Mouse (Mus musculus) CH12.LX (cell line): ENCODE data around the gene Islr. TPM values are rescaled to one million over a fixed set of nuclear protein-coding genes. Genes with fewer than 3 reads are reported as not detected.

Experiments
- DNase-seq: peaks from one replicate; pipeline ENCODE4 v3.0.0-alpha.2; 2013; ENCODE audit errors: extremely low read depth
- H3K27ac ChIP-seq: 2 replicates; pipeline ENCODE4 v1.5.1; 2012; ENCODE audit warnings: low read depth, mild to moderate bottlenecking, control low read depth, moderate library complexity; ENCODE audit not compliant: insufficient read depth
- H3K27me3 ChIP-seq: replicated peaks from 2 replicates; pipeline ENCODE3; 2012; ENCODE audit warnings: inconsistent platforms
- H3K36me3 ChIP-seq, 2 experiments: replicated peaks in 1 of 2; 2 replicates each; pipeline versions ENCODE3 to v1.6.1; 2012; ENCODE audit warnings: inconsistent platforms in 1 of 2, low read length in 1 of 2, mild to moderate bottlenecking in 1 of 2, mixed read lengths in 1 of 2, moderate library complexity in 1 of 2; ENCODE audit not compliant: control insufficient read depth in 1 of 2, insufficient read depth in 1 of 2
- H3K4me1 ChIP-seq, 2 experiments: 2 replicates each; pipeline ENCODE4 v1.6.1; 2012; ENCODE audit warnings: inconsistent platforms in 1 of 2, moderate library complexity in 1 of 2; ENCODE audit not compliant: insufficient read depth in 2 of 2, control insufficient read depth in 1 of 2
- H3K4me2 ChIP-seq: 2 replicates; pipeline ENCODE4 v1.6.1; 2012; ENCODE audit warnings: low read depth, mild to moderate bottlenecking, control low read depth; ENCODE audit not compliant: poor library complexity, insufficient read depth, severe bottlenecking
- H3K4me3 ChIP-seq, 3 experiments: fragments of 150-350 bp in 1 of 3; sonication (generic) in 1 of 3; replicated peaks in 1 of 3; 2 replicates each; pipeline versions ENCODE3 to v1.5.1; 2011 to 2012; ENCODE audit warnings: low read depth in 2 of 3, low read length in 2 of 3, mild to moderate bottlenecking in 2 of 3, moderate library complexity in 2 of 3, control low read depth in 1 of 3, improper control_type of control experiment in 1 of 3, inconsistent platforms in 1 of 3, mixed read lengths in 1 of 3; ENCODE audit not compliant: poor library complexity in 1 of 3
- H3K79me2 ChIP-seq: replicated peaks from 2 replicates; pipeline ENCODE4 v1.6.1; 2012; ENCODE audit warnings: mild to moderate bottlenecking, moderate library complexity; ENCODE audit not compliant: control insufficient read depth, poor library complexity, insufficient read depth, severe bottlenecking; ENCODE audit errors: extremely low read depth
- H3K9ac ChIP-seq: 2 replicates; pipeline ENCODE4 v1.6.1; 2012; ENCODE audit warnings: low read depth, mild to moderate bottlenecking, control low read depth, moderate library complexity; ENCODE audit not compliant: insufficient read depth
- H3K9me3 ChIP-seq: replicated peaks from 2 replicates; pipeline ENCODE3; 2012; ENCODE audit warnings: low read length, inconsistent platforms, mixed read lengths
- CTCF ChIP-seq, 2 experiments: IDR thresholded peaks in 1 of 2; conservative IDR thresholded peaks in 1 of 2; 2 replicates each; pipeline ENCODE4 v1.5.1; 2011 to 2012; ENCODE audit warnings: low read depth in 2 of 2, low read length in 2 of 2, improper control_type of control experiment in 1 of 2, inconsistent platforms in 1 of 2, mild to moderate bottlenecking in 1 of 2, moderate library complexity in 1 of 2
- ELF1 ChIP-seq: IDR thresholded peaks from 2 replicates; pipeline ENCODE4 v1.6.1; 2014; ENCODE audit warnings: low read depth, mild to moderate bottlenecking, inconsistent platforms, low read length, improper control_type of control experiment
- EP300 ChIP-seq: IDR thresholded peaks from 2 replicates; pipeline ENCODE4 v1.6.1; 2011; ENCODE audit warnings: low read length, improper control_type of control experiment
- GABPA ChIP-seq: IDR thresholded peaks from 2 replicates; pipeline ENCODE4 v1.6.1; 2012; ENCODE audit warnings: low read depth, low read length, improper control_type of control experiment, inconsistent platforms; ENCODE audit not compliant: insufficient replicate concordance
- IRF4 ChIP-seq: IDR thresholded peaks from 2 replicates; pipeline ENCODE4 v1.6.1; 2014; ENCODE audit warnings: low read depth, mild to moderate bottlenecking, inconsistent platforms, low read length, improper control_type of control experiment
- JUND ChIP-seq: conservative IDR thresholded peaks from 2 replicates; pipeline ENCODE4 v1.6.1; 2011; ENCODE audit warnings: low read depth, low read length, improper control_type of control experiment
- MAFK ChIP-seq: IDR thresholded peaks from 2 replicates; pipeline ENCODE4 v1.6.1; 2011; ENCODE audit warnings: low read length, improper control_type of control experiment; ENCODE audit not compliant: insufficient replicate concordance
- MXI1 ChIP-seq: IDR thresholded peaks from 2 replicates; pipeline ENCODE4 v1.6.1; 2011; ENCODE audit warnings: mild to moderate bottlenecking, low read depth, low read length, improper control_type of control experiment
- NELFE ChIP-seq: IDR thresholded peaks from 2 replicates; pipeline ENCODE4 v1.6.1; 2011; ENCODE audit warnings: low read depth, low read length, improper control_type of control experiment
- RAD21 ChIP-seq: IDR thresholded peaks from 2 replicates; pipeline ENCODE4 v1.6.1; 2011; ENCODE audit warnings: low read depth, mild to moderate bottlenecking, low read length, improper control_type of control experiment, moderate library complexity
- SIN3A ChIP-seq: IDR thresholded peaks from 2 replicates; pipeline ENCODE4 v1.6.1; 2012; ENCODE audit warnings: low read length, improper control_type of control experiment, inconsistent platforms
- SMC3 ChIP-seq: IDR thresholded peaks from 2 replicates; pipeline ENCODE4 v1.6.1; 2011; ENCODE audit warnings: low read depth, low read length, improper control_type of control experiment
- TBP ChIP-seq: conservative IDR thresholded peaks from 2 replicates; pipeline ENCODE4 v1.6.1; 2011; ENCODE audit warnings: low read depth, low read length, improper control_type of control experiment
- UBTF ChIP-seq: IDR thresholded peaks from 2 replicates; pipeline ENCODE4 v1.6.1; 2012; ENCODE audit warnings: low read depth, mild to moderate bottlenecking, inconsistent platforms, low read length, improper control_type of control experiment, moderate library complexity
- USF1 ChIP-seq: IDR thresholded peaks from 2 replicates; pipeline ENCODE4 v1.6.1; 2014; ENCODE audit warnings: low read depth, mild to moderate bottlenecking, inconsistent platforms, low read length, improper control_type of control experiment
- ZC3H11A ChIP-seq: IDR thresholded peaks from 2 replicates; pipeline ENCODE4 v1.6.1; 2012; ENCODE audit warnings: low read depth, mild to moderate bottlenecking, inconsistent platforms, low read length, improper control_type of control experiment
- ZKSCAN1 ChIP-seq: IDR thresholded peaks from 2 replicates; pipeline ENCODE4 v1.6.1; 2012; ENCODE audit warnings: low read depth, inconsistent platforms, low read length, improper control_type of control experiment, borderline replicate concordance
- ZMIZ1 ChIP-seq: IDR thresholded peaks from 2 replicates; pipeline ENCODE4 v1.6.1; 2012; ENCODE audit warnings: low read depth, mild to moderate bottlenecking, inconsistent platforms, low read length, improper control_type of control experiment
- dilution Hi-C: fragments of 300-500 bp; cut with MboI; formaldehyde crosslinking; loops from 2 replicates; pipeline ENCODE4 v1.14.3; 2020; ENCODE audit warnings: low sequenced_read_pairs; ENCODE audit not compliant: extremely low pct_unique_long_range_greater_than_20kb, extremely low pct_ligation_motif_present
- in situ Hi-C: fragments of 300-500 bp; cut with MboI; formaldehyde crosslinking; loops from 3 replicates; pipeline ENCODE4 v1.14.3; 2019; ENCODE audit warnings: low sequenced_read_pairs, low pct_ligation_motif_present, low pct_unique_long_range_greater_than_20kb, mixed read lengths
- polyA plus RNA-seq: library from polyadenylated mRNA; unstranded; fragments of >175 nt; gene quantifications from 2 replicates; pipeline ENCODE4 v1.2.1, GENCODE M21; 2012; ENCODE audit warnings: low read depth; ENCODE audit not compliant: insufficient read length
- total RNA-seq, 2 experiments: library from RNA; depleted of rRNA; stranded (reverse); fragments of 300-350 nt in 1 of 2; fragments of >200 nt in 1 of 2; gene quantifications; 2 replicates each; pipeline ENCODE4 v1.2.3; 2012 to 2014

Islr gene
- total and polyA plus RNA-seq, 3 experiments = not detected

GRCm38 (mm10) chr9:58153095-58153494, 51.0 kb downstream of the Islr start:
- H3K9me3 ChIP-seq = no peaks in the 10 kb centered on the region
- no peak for TF ChIP-seq MXI1
- TF ChIP-seq JUND = no peak
- TF ChIP-seq ELF1 = no peak
- TF ChIP-seq GABPA = no peak
- no peak for TF ChIP-seq TBP
- TF ChIP-seq EP300 = no peak
- no peak for TF ChIP-seq ZKSCAN1
- no peak for TF ChIP-seq USF1
- TF ChIP-seq UBTF = no peak
- no peak for TF ChIP-seq IRF4
- no peak for TF ChIP-seq MAFK
- no peak for TF ChIP-seq SIN3A
- no peak for TF ChIP-seq NELFE
- TF ChIP-seq SMC3 = no peak
- H3K4me2 ChIP-seq = no peak overlapping the region
- H3K36me3 ChIP-seq = no peaks in the 10 kb centered on the region
- H3K27ac ChIP-seq = no peak overlapping the region
- no peaks in the 10 kb centered on the region for H3K79me2 ChIP-seq
- no peak for DNase-seq
- H3K4me1 ChIP-seq = no peaks in the 10 kb centered on the region; a peak in 1 of 4 replicates
- in situ Hi-C loops (no loop called here), dilution Hi-C loops (no loop called here)
- H3K27me3 ChIP-seq = peaks cover 57% of the 10 kb centered on the region
- H3K9ac ChIP-seq = no peak overlapping the region
- H3K4me3 ChIP-seq = no peak overlapping the region

GRCm38 (mm10) chr9:58150733-58151361, 53.3 kb downstream of the Islr start:
- no peaks in the 10 kb centered on the region for H3K79me2 ChIP-seq
- DNase-seq = no peak
- no peak overlapping the region for H3K9ac ChIP-seq
- no peak overlapping the region for H3K4me3 ChIP-seq
- no peaks in the 10 kb centered on the region; a peak in 1 of 4 replicates for H3K4me1 ChIP-seq
- no peak overlapping the region for H3K4me2 ChIP-seq
- dilution Hi-C loops = no loop called here
- TF ChIP-seq ZC3H11A (peak; percentile 10; the same call in 1 of the 2 replicates), RAD21 (peak; percentile 61), CTCF (conservative IDR thresholded peaks at IDR 0.05 in 1 of 2, IDR thresholded peaks at IDR 0.05 in 1 of 2; ENCODE audit: low read depth in 2 of 2, low read length in 2 of 2) (peak in 1 of 2 experiments; percentile 58; a peak in 3 of 4 replicates), ZMIZ1 (no peak), SMC3 (peak; percentile 72)
- no peaks in the 10 kb centered on the region for H3K9me3 ChIP-seq
- H3K27ac ChIP-seq = no peak overlapping the region
- H3K27me3 ChIP-seq = peaks cover 64% of the 10 kb centered on the region
- in situ Hi-C loops = no loop called here
- H3K36me3 ChIP-seq = no peaks in the 10 kb centered on the region
